Mouse (Mus musculus) heart, embryonic 14.5 days (tissue): ENCODE data around the gene Plp1. TPM values are rescaled to one million over a fixed set of nuclear protein-coding genes. Genes with fewer than 3 reads are reported as not detected.

Experiments
- ATAC-seq: fragments of 200-750 bp; cut with Nextera tagmentation; 2 replicates; pipeline ENCODE4 v1.8.0; 2017; ENCODE audit warnings: low read depth, moderate TSS enrichment; ENCODE audit not compliant: insufficient number of reproducible peaks, insufficient read depth, low FRiP score
- H3K27ac ChIP-seq, 2 experiments: fragments of 200-500 bp in 1 of 2; fragments of 300-500 bp in 1 of 2; sonication (generic) in 1 of 2; replicated peaks in 1 of 2; 2 replicates each; pipeline ENCODE4 v1.5.1; 2012 to 2014; ENCODE audit warnings: low read depth in 2 of 2, low read length in 2 of 2, control low read depth in 1 of 2, mild to moderate bottlenecking in 1 of 2, mixed read lengths in 1 of 2; ENCODE audit not compliant: control insufficient read depth in 1 of 2, insufficient read depth in 1 of 2
- H3K27me3 ChIP-seq: fragments of 300-500 bp; sonication (generic); 2 replicates; pipeline ENCODE4 v1.6.1; 2014; ENCODE audit warnings: mild to moderate bottlenecking, low read length, control low read depth; ENCODE audit not compliant: control insufficient read depth, insufficient read depth
- H3K36me3 ChIP-seq: fragments of 300-500 bp; sonication (generic); 2 replicates; pipeline ENCODE4 v1.6.1; 2014; ENCODE audit warnings: mild to moderate bottlenecking, control low read depth, low read length, mixed read lengths; ENCODE audit not compliant: control insufficient read depth, insufficient read depth
- H3K4me1 ChIP-seq, 2 experiments: fragments of 200-500 bp in 1 of 2; fragments of 300-500 bp in 1 of 2; sonication (generic) in 1 of 2; 2 replicates each; pipeline ENCODE4 v1.6.1; 2012 to 2014; ENCODE audit warnings: low read length in 2 of 2, control low read depth in 1 of 2, mixed read lengths in 1 of 2; ENCODE audit not compliant: control insufficient read depth in 2 of 2, insufficient read depth in 2 of 2
- H3K4me2 ChIP-seq: fragments of 300-500 bp; sonication (generic); 2 replicates; pipeline ENCODE4 v1.6.1; 2014; ENCODE audit warnings: mild to moderate bottlenecking, low read length
- H3K4me3 ChIP-seq, 2 experiments: fragments of 200-500 bp in 1 of 2; fragments of 300-500 bp in 1 of 2; sonication (generic) in 1 of 2; 2 replicates each; pipeline ENCODE4 v1.5.1; 2012 to 2014; ENCODE audit warnings: low read length in 2 of 2, mild to moderate bottlenecking in 2 of 2, control low read depth in 1 of 2, low read depth in 1 of 2, moderate library complexity in 1 of 2; ENCODE audit not compliant: control insufficient read depth in 1 of 2, insufficient read depth in 1 of 2
- H3K9ac ChIP-seq: fragments of 300-500 bp; sonication (generic); 2 replicates; pipeline ENCODE4 v1.6.1; 2014; ENCODE audit warnings: mild to moderate bottlenecking, low read length
- H3K9me3 ChIP-seq: fragments of 300-500 bp; sonication (generic); 2 replicates; pipeline ENCODE4 v1.6.1; 2016; ENCODE audit warnings: low read length, control low read depth; ENCODE audit not compliant: control insufficient read depth
- WGBS: fragments of 180-500 bp; shearing (Covaris S2); extraction: QIAGEN DNeasy Blood & Tissue Kit; methylation state at CpG from one replicate; pipeline ENCODE4 v1.1.7; 2014; 5-methylcytosine and 5-hydroxymethylcytosine counted together
- polyA plus RNA-seq: library from polyadenylated mRNA; unstranded; fragments of >200 nt; fragmentation: Nextera tagmentation; extraction: Ambion mirVana; gene quantifications from 2 replicates; pipeline ENCODE4 v1.2.1, GENCODE M21; 2014

The Plp1 gene
- polyA plus RNA-seq, result 3.6 and 3.8 TPM in 2 replicates

- Histone ChIP-seq H3K4me1 (no peaks in the 10 kb centered on the region), H3K9me3 (no peaks in the 10 kb centered on the region), H3K36me3 (no peaks in the 10 kb centered on the region), H3K4me2 (no peak within 1 kb of the TSS), H3K9ac (no peak within 1 kb of the TSS), H3K4me3 (no peak within 1 kb of the TSS), H3K27ac (no peak within 1 kb of the TSS), H3K27me3 (no peaks in the 10 kb centered on the region)
- no peak for ATAC-seq
- WGBS, result 56% methylated on average over 1 of the region's 1 CpGs
Measured at GRCm38 (mm10) chrX:136822371-136822770, at the start of gene Plp1. Gene Plp1 (plus strand): TSS chrX:136822671.

GRCm38 (mm10) chrX:136773035-136773434 is 49.4 kb upstream of the Plp1 start:
- 70% methylated on average over 1 of the region's 1 CpGs for WGBS
- H3K36me3 ChIP-seq, result 0 out of 2 replicates have a peak, but pooled peaks cover 6% of the 10 kb centered on the region
- no peak overlapping the region for H3K27ac ChIP-seq
- no peaks in the 10 kb centered on the region for H3K4me1 ChIP-seq
- no peaks in the 10 kb centered on the region for H3K9me3 ChIP-seq
- no peak for ATAC-seq
- no peaks in the 10 kb centered on the region for H3K27me3 ChIP-seq
- no peak overlapping the region for H3K9ac ChIP-seq
- no peak overlapping the region for H3K4me2 ChIP-seq
- no peak overlapping the region for H3K4me3 ChIP-seq

- H3K4me2 ChIP-seq, result no peak overlapping the region
- no peaks in the 10 kb centered on the region for H3K4me1 ChIP-seq
- H3K9ac ChIP-seq, result no peak overlapping the region
- no peaks in the 10 kb centered on the region for H3K9me3 ChIP-seq
- 0 out of 2 replicates have a peak, but pooled peaks cover 6% of the 10 kb centered on the region for H3K36me3 ChIP-seq
- H3K27me3 ChIP-seq, result no peaks in the 10 kb centered on the region
- no peak overlapping the region for H3K4me3 ChIP-seq
- ATAC-seq, result no peak
- WGBS, result 69% methylated on average over 3 of the region's 3 CpGs
- H3K27ac ChIP-seq, result no peak overlapping the region
Measured at GRCm38 (mm10) chrX:136778046-136778445, 44.4 kb upstream of the Plp1 start.

- ATAC-seq, result no peak
- H3K36me3 ChIP-seq, result 0 out of 2 replicates have a peak, but pooled peaks cover 6% of the 10 kb centered on the region
- no peak overlapping the region for H3K4me2 ChIP-seq
- H3K27ac ChIP-seq, result no peak overlapping the region
- 59% methylated on average over 2 of the region's 2 CpGs for WGBS
- H3K27me3 ChIP-seq, result no peaks in the 10 kb centered on the region
- no peak overlapping the region for H3K4me3 ChIP-seq
- H3K9me3 ChIP-seq, result no peaks in the 10 kb centered on the region
- H3K4me1 ChIP-seq, result no peaks in the 10 kb centered on the region
- H3K9ac ChIP-seq, result no peak overlapping the region
Measured at GRCm38 (mm10) chrX:136779262-136779661, 43.2 kb upstream of the Plp1 start.

- WGBS, result 55% methylated on average over 3 of the region's 3 CpGs
- H3K4me3 ChIP-seq, result no peak within 1 kb of the TSS
- H3K4me1 ChIP-seq, result no peaks in the 10 kb centered on the region
- H3K4me2 ChIP-seq, result no peak within 1 kb of the TSS
- H3K9me3 ChIP-seq, result no peaks in the 10 kb centered on the region
- H3K9ac ChIP-seq, result no peak within 1 kb of the TSS
- H3K27me3 ChIP-seq, result no peaks in the 10 kb centered on the region
- no peak for ATAC-seq
- H3K36me3 ChIP-seq, result 0 out of 2 replicates have a peak, but pooled peaks cover 6% of the 10 kb centered on the region
- H3K27ac ChIP-seq, result no peak within 1 kb of the TSS
Measured at GRCm38 (mm10) chrX:136780041-136780440, 42.4 kb upstream of the Plp1 start, which contains the start of gene Glra4. Gene Glra4 (minus strand): TSS chrX:136780141.

- no peak for ATAC-seq
- no peak overlapping the region for H3K4me2 ChIP-seq
Measured at GRCm38 (mm10) chrX:136789446-136789845, 33.0 kb upstream of the Plp1 start.

GRCm38 (mm10) chrX:136797223-136797622 is 25.2 kb upstream of the Plp1 start:
- Histone ChIP-seq H3K36me3 (no peaks in the 10 kb centered on the region; the same call in 1 of the 2 replicates), H3K4me2 (no peak overlapping the region), H3K27me3 (no peaks in the 10 kb centered on the region), H3K27ac (no peak overlapping the region), H3K4me3 (no peak overlapping the region), H3K9me3 (no peaks in the 10 kb centered on the region), H3K4me1 (no peaks in the 10 kb centered on the region), H3K9ac (no peak overlapping the region)
- WGBS, result 46% methylated on average over 2 of the region's 2 CpGs
- ATAC-seq, result no peak

More at GRCm38 (mm10) chrX:136789446-136789845, 33.0 kb upstream of the Plp1 start:
- Histone ChIP-seq H3K9ac (no peak overlapping the region), H3K9me3 (no peaks in the 10 kb centered on the region), H3K27me3 (no peaks in the 10 kb centered on the region), H3K27ac (no peak overlapping the region), H3K36me3 (peaks cover 11% of the 10 kb centered on the region; the same call in 1 of the 2 replicates), H3K4me1 (no peaks in the 10 kb centered on the region), H3K4me3 (no peak overlapping the region)
- 47% methylated on average over 4 of the region's 4 CpGs for WGBS

- no peaks in the 10 kb centered on the region for H3K9me3 ChIP-seq
- H3K4me3 ChIP-seq, result no peak overlapping the region
- no peak overlapping the region for H3K4me2 ChIP-seq
- H3K27ac ChIP-seq, result no peak overlapping the region
- 79% methylated on average over 6 of the region's 6 CpGs for WGBS
- ATAC-seq, result no peak
- H3K27me3 ChIP-seq, result no peaks in the 10 kb centered on the region
- no peak overlapping the region for H3K9ac ChIP-seq
- no peaks in the 10 kb centered on the region for H3K36me3 ChIP-seq
- H3K4me1 ChIP-seq, result no peaks in the 10 kb centered on the region
Measured at GRCm38 (mm10) chrX:136819752-136820151, 2.7 kb upstream of the Plp1 start.
